Mouse (Mus musculus) limb, embryonic 14.5 days (tissue): Measurements from ENCODE around the gene Btbd18. TPM values are rescaled to one million over a fixed set of nuclear protein-coding genes. Genes with fewer than 3 reads are reported as not detected.

Experiments
- ATAC-seq: fragments of 200-750 bp; cut with Nextera tagmentation; 2 replicates; pipeline ENCODE4 v1.8.0; 2017; ENCODE audit warnings: low read depth, moderate number of reproducible peaks, moderate TSS enrichment; ENCODE audit not compliant: low FRiP score
- DNase-seq: peaks from one replicate; pipeline ENCODE4 v3.0.0-alpha.2; 2015; ENCODE audit warnings: low spot score
- H3K27ac ChIP-seq: fragments of 300-500 bp; sonication (generic); replicated peaks from 2 replicates; pipeline ENCODE4 v1.5.1; 2014; ENCODE audit warnings: low read depth, mild to moderate bottlenecking, low read length, moderate library complexity, mixed read lengths
- H3K27me3 ChIP-seq: fragments of 300-500 bp; sonication (generic); 2 replicates; pipeline ENCODE4 v1.6.1; 2014; ENCODE audit warnings: low read length, mixed read lengths; ENCODE audit not compliant: control insufficient read depth, insufficient read depth
- H3K36me3 ChIP-seq: fragments of 300-500 bp; sonication (generic); 2 replicates; pipeline ENCODE4 v1.6.1; 2014; ENCODE audit warnings: mild to moderate bottlenecking, low read length, moderate library complexity, mixed read lengths; ENCODE audit not compliant: control insufficient read depth, insufficient read depth
- H3K4me1 ChIP-seq: fragments of 300-500 bp; sonication (generic); 2 replicates; pipeline ENCODE4 v1.6.1; 2014; ENCODE audit warnings: antibody characterized with exemption, low read length, mixed read lengths; ENCODE audit not compliant: control insufficient read depth, insufficient read depth
- H3K4me2 ChIP-seq: fragments of 300-500 bp; sonication (generic); replicated peaks from 2 replicates; pipeline ENCODE4 v1.6.1; 2014; ENCODE audit warnings: low read depth, mild to moderate bottlenecking, low read length, moderate library complexity; ENCODE audit not compliant: severe bottlenecking
- H3K4me3 ChIP-seq: fragments of 300-500 bp; sonication (generic); replicated peaks from 2 replicates; pipeline ENCODE4 v1.5.1; 2014; ENCODE audit warnings: low read length
- H3K9ac ChIP-seq: fragments of 300-500 bp; sonication (generic); 2 replicates; pipeline ENCODE4 v1.6.1; 2014; ENCODE audit warnings: mild to moderate bottlenecking, low read depth, low read length, moderate library complexity; ENCODE audit not compliant: severe bottlenecking
- H3K9me3 ChIP-seq: fragments of 300-500 bp; sonication (generic); 2 replicates; pipeline ENCODE4 v1.6.1; 2016; ENCODE audit warnings: low read length; ENCODE audit not compliant: control insufficient read depth
- POLR2A ChIP-seq: fragments of 200-500 bp; IDR thresholded peaks from 2 replicates; pipeline ENCODE4 v1.8.0; 2012; ENCODE audit warnings: inconsistent platforms, mild to moderate bottlenecking, moderate library complexity, borderline replicate concordance; ENCODE audit not compliant: insufficient read depth, insufficient read length; ENCODE audit errors: extremely low read depth
- WGBS: fragments of 180-500 bp; shearing (Covaris S2); extraction: QIAGEN DNeasy Blood & Tissue Kit; methylation state at CpG from one replicate; pipeline ENCODE4 v1.1.7; 2014; 5-methylcytosine and 5-hydroxymethylcytosine counted together
- polyA plus RNA-seq, 2 experiments: library from polyadenylated mRNA; depleted of rRNA in 1 of 2; stranded (reverse) in 1 of 2; unstranded in 1 of 2; fragments of >200 nt; fragmentation: Nextera tagmentation in 1 of 2; extraction: Ambion mirVana in 1 of 2; gene quantifications; 2 replicates each; pipeline versions ENCODE4 v1.2.1 to v1.2.3; 2012 to 2014

Gene Btbd18
- polyA plus RNA-seq, 2 experiments, result 0.01 to 0.15 TPM

DNA sequence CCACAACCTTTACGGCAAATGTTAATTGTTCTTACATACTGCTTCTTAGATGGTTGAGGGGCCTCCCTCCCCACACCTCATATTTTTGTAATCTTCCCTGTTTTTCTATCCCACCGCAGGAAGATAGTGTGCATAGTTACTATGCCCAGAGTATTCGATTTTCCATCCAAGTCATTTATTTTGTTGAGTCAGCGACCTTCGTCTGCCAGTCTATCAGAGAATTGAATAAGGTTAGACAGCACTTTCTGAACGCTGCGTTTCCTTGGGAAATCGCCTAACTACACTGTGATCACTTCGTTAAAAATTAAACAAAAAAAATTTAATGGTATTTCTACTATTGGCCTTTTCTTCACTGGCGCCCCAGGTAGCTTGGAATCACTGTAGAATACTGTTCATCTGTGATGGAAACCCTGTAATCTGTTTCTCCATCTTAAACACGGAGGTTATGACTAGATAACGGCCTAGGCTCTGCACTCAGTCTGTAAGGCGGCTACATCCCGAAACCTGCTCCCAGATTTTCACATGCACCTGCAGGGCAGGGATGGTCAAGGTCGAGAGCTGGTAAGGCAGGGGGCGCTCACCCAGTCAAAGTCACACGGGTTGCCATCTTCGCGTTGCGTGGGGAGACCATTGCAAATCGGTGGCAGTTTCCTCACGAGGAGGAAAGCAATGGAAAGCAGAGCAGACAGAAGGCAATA lies 18.5 kb downstream of the Btbd18 start:
- H3K27me3 ChIP-seq, result no peaks in the 10 kb centered on the region
- ATAC-seq (peak; percentile 46), DNase-seq (no peak)
- H3K9ac ChIP-seq, result peak overlapping the region; percentile 44; the same call in 1 of the 2 replicates
- no peaks in the 10 kb centered on the region for H3K9me3 ChIP-seq
- H3K27ac ChIP-seq, result no peak overlapping the region
- TF ChIP-seq POLR2A, result no peak
- peaks cover 45% of the 10 kb centered on the region for H3K36me3 ChIP-seq
- 11% methylated on average over 22 of the region's 22 CpGs for WGBS
- peak overlapping the region; percentile 96 for H3K4me3 ChIP-seq
- peaks cover 12% of the 10 kb centered on the region for H3K4me1 ChIP-seq
- peak overlapping the region; percentile 66 for H3K4me2 ChIP-seq

DNA sequence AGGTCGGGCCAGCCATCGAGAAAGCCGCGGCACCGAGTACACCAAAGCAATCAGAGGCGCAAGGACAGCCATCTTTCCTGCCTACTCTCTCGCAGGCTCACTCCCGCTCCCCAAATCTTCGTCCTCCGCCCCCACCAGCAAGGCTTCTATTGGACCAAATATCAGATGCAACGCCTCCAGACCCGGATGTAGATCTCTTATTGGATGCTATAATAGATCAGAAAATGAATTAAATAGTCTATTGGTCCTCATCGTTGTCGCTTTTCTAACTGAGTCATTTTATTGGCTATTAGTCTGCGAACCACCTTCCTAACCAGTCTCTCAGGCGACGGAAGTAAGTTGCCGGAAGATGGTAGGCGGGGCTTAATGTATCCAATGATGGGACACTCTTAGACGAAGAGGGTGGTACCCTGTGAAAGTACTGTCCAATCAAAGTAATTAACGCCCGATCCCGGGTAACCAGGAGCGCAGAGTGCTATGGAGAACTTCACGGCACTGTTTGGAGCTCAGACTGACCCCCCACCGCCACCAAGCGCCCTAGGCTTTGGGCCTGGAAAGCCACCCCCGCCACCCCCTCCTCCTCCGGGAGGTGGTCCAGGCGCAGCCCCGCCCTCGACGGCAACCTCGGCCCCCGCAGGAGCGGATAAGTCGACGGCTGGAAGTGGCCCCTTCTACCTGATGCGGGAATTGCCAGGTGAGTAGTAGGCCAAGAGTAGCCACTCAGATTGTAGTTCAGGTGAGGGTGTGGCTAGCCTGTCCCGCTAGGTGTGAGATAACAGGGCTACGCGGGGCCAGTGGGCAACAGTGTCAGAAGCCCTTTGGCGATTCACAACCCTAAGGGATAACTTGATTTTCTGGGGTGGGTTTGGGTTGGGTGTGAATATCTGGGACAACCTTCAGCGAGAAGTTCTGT lies 19.3 kb downstream of the Btbd18 start, which contains the start of the genes Gm28635 and Med19:
Gene Gm28635 (minus strand): TSS at position 74 of the 913 bp plus-strand sequence.
Gene Med19 (plus strand): TSS at position 435 of the 913 bp plus-strand sequence.
- peak within 1 kb of the TSS; percentile 96 for H3K4me3 ChIP-seq
- H3K9me3 ChIP-seq, result no peaks in the 10 kb centered on the region
- ATAC-seq (peak; percentile 100), DNase-seq (peak; percentile 100)
- peak within 1 kb of the TSS; percentile 80 for H3K9ac ChIP-seq
- WGBS, result under 1% methylated on average over 41 of the region's 44 CpGs
- no peaks in the 10 kb centered on the region for H3K27me3 ChIP-seq
- peak; percentile 30; the same call in 1 of the 2 replicates for TF ChIP-seq POLR2A
- H3K4me1 ChIP-seq, result peaks cover 12% of the 10 kb centered on the region
- H3K27ac ChIP-seq, result peak within 1 kb of the TSS; percentile 52; the same call in 1 of the 2 replicates
- peak within 1 kb of the TSS; percentile 70 for H3K4me2 ChIP-seq
- peaks cover 42% of the 10 kb centered on the region for H3K36me3 ChIP-seq

DNA sequence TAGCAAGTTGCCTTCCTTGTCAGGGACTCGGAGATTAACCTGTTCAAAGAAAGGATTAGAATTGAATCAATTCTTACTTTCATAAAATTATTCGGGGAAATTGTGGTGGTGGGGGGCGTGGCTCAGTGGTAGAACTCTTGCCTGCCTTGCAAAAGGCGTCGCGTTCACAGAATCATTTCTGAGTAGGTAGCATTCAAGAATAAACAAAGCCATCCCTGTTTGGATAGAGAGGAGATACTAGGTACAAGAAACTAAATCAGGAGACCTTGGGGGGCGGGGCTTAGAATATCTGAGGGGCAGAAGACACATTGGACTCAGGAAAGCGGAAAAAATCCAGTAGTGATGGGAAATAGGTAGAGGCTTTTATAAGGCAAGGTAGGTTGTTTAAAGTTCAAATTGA lies 20.1 kb downstream of the Btbd18 start, which contains the start of gene Tmx2:
Gene Tmx2 (minus strand): TSS at position 125 of the 400 bp plus-strand sequence.
- H3K9ac ChIP-seq, result peak within 1 kb of the TSS; percentile 80
- H3K27ac ChIP-seq, result peak within 1 kb of the TSS; percentile 52; the same call in 1 of the 2 replicates
- ATAC-seq (no peak), DNase-seq (no peak)
- peaks cover 37% of the 10 kb centered on the region for H3K36me3 ChIP-seq
- peaks cover 12% of the 10 kb centered on the region for H3K4me1 ChIP-seq
- WGBS, result 17% methylated on average over 8 of the region's 8 CpGs
- TF ChIP-seq POLR2A, result no peak
- H3K4me2 ChIP-seq, result peak within 1 kb of the TSS; percentile 70
- H3K27me3 ChIP-seq, result no peaks in the 10 kb centered on the region
- H3K9me3 ChIP-seq, result no peaks in the 10 kb centered on the region
- peak within 1 kb of the TSS; percentile 96 for H3K4me3 ChIP-seq

DNA sequence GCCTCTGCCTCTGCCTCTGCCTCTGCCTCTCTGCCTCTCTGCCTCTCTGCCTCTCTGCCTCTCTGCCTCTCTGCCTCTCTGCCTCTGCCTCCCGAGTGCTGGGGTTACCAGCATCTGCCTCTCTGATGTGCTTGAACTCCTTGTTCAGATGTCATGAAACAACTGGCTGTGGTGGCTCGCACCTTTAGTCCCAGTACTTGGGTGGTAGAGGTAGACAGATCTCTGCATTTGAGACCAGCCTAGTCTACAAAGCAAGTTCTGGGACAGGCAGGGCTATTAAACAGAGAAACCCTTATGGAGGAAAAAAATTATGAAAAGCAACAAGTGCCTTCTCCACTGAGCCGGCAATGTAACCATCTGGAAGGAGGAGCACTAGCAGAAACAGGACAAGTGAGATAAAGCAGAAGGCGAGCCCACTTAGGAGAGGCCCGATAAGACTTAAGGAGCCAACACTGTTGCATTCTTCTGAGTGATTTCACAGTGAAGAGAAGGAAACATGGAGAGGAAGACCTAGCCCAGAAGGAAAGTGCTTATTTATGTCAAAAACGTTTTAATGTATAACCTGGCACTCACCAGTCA lies 23.8 kb downstream of the Btbd18 start:
- Histone ChIP-seq H3K4me3 (no peak overlapping the region), H3K27me3 (no peaks in the 10 kb centered on the region), H3K9me3 (no peaks in the 10 kb centered on the region), H3K4me2 (no peak overlapping the region), H3K36me3 (peaks cover 42% of the 10 kb centered on the region), H3K27ac (no peak overlapping the region), H3K4me1 (peaks cover 5% of the 10 kb centered on the region; the same call in 1 of the 2 replicates), H3K9ac (no peak overlapping the region)
- no peak for DNase-seq
- no peak for ATAC-seq
- 79% methylated on average over 6 of the region's 6 CpGs for WGBS
- no peak for TF ChIP-seq POLR2A
